Mouse (Mus musculus) B cell, adult 67 days (primary cell): ENCODE results near the gene Olfr1305. TPM values are rescaled to one million over a fixed set of nuclear protein-coding genes. Genes with fewer than 3 reads are reported as not detected.

Source experiments
- total RNA-seq, 2 experiments: library from RNA; stranded (reverse); gene quantifications; 4 replicates each; pipeline ENCODE4 v1.2.4; 2023

Olfr1305 gene
- not detected for total RNA-seq

GRCm38 (mm10) chr2:111877049-111877448, at the start of gene Olfr1305:
Gene Olfr1305, minus strand, starts transcription at chr2:111877149.

GRCm38 (mm10) chr2:111916171-111916570, 39.2 kb upstream of the Olfr1305 start, which contains the start of gene Olfr1306:
Gene Olfr1306, minus strand, starts transcription at chr2:111916271.

GRCm38 (mm10) chr2:111820240-111820639, 56.7 kb downstream of the Olfr1305 start, which contains the start of gene Olfr1303:
Gene Olfr1303, minus strand, starts transcription at chr2:111820340.

Other genes starting within 250 kb of the Olfr1305 start
- gene Olfr1298, start 227.9 kb downstream of the Olfr1305 start, total RNA-seq, result not detected
- gene Olfr1299, start 215.7 kb downstream of the Olfr1305 start, total RNA-seq, result not detected
- not detected for gene Olfr1301, start 126.1 kb downstream of the Olfr1305 start, total RNA-seq
- not detected for gene Olfr1302, start 99.7 kb downstream of the Olfr1305 start, total RNA-seq
- not detected for gene Olfr1303, start 56.8 kb downstream of the Olfr1305 start, total RNA-seq
- gene Olfr1306, start 39.1 kb upstream of the Olfr1305 start, total RNA-seq, result not detected
- gene Olfr1307, start 72.3 kb upstream of the Olfr1305 start, total RNA-seq, result under 1 TPM; 0.06 to 0.09 TPM
- not detected for gene Olfr1308, start 87.8 kb upstream of the Olfr1305 start, total RNA-seq
- gene Olfr1309, start 113.1 kb upstream of the Olfr1305 start, total RNA-seq, result not detected
- gene Olfr1310, start 135.6 kb upstream of the Olfr1305 start, total RNA-seq, result not detected
- not detected for gene Olfr1311, start 147.3 kb upstream of the Olfr1305 start, total RNA-seq
- gene Olfr1312, start 173.1 kb upstream of the Olfr1305 start, total RNA-seq, result not detected
- not detected for gene Olfr1313, start 200.7 kb upstream of the Olfr1305 start, total RNA-seq
- not detected for gene Olfr1314, start 219.6 kb upstream of the Olfr1305 start, total RNA-seq
- not detected for gene Olfr1315-ps1, start 238.3 kb upstream of the Olfr1305 start, total RNA-seq